Mouse (Mus musculus) G1E (cell line): ENCODE measurements around the gene Pex16. TPM values are rescaled to one million over a fixed set of nuclear protein-coding genes. Genes with fewer than 3 reads are reported as not detected.

Experiments
- ATAC-seq: 2 replicates; pipeline ENCODE4 v1.8.0; 2016; ENCODE audit warnings: mild to moderate bottlenecking; ENCODE audit not compliant: insufficient number of reproducible peaks, poor library complexity, low FRiP score, severe bottlenecking; ENCODE audit errors: extremely low read depth
- DNase-seq: peaks from one replicate; pipeline ENCODE4 v3.0.0; 2012; ENCODE audit warnings: low spot score
- H3K27me3 ChIP-seq: 2 replicates; pipeline ENCODE4 v1.6.1; 2012; ENCODE audit warnings: mild to moderate bottlenecking, low read length, inconsistent platforms; ENCODE audit not compliant: insufficient read depth
- H3K36me3 ChIP-seq: replicated peaks from 2 replicates; pipeline ENCODE3; 2012; ENCODE audit warnings: mild to moderate bottlenecking, inconsistent platforms
- H3K4me1 ChIP-seq: 2 replicates; pipeline ENCODE4 v1.6.1; 2012; ENCODE audit warnings: low read depth, low read length, inconsistent platforms, mixed read lengths; ENCODE audit not compliant: insufficient read depth
- H3K4me3 ChIP-seq: 2 replicates; pipeline ENCODE4 v1.5.1; 2012; ENCODE audit warnings: low read depth, mild to moderate bottlenecking, inconsistent platforms, low read length, moderate library complexity, mixed read lengths
- H3K9me3 ChIP-seq: replicated peaks from 2 replicates; pipeline ENCODE4 v1.6.1; 2012; ENCODE audit warnings: inconsistent platforms
- CTCF ChIP-seq: IDR thresholded peaks from 2 replicates; pipeline ENCODE4 v1.5.1; 2012; ENCODE audit warnings: low read depth, low read length, inconsistent platforms, mixed read lengths
- GATA1 ChIP-seq: IDR thresholded peaks from 2 replicates; pipeline ENCODE4 v1.6.1; 2012; ENCODE audit warnings: borderline replicate concordance, low read length, inconsistent platforms, mixed read lengths
- GATA2 ChIP-seq: IDR thresholded peaks from 2 replicates; pipeline ENCODE4 v1.6.1; 2012; ENCODE audit warnings: low read depth, low read length, inconsistent platforms, borderline replicate concordance
- POLR2AphosphoS5 ChIP-seq: IDR thresholded peaks from 2 replicates; pipeline ENCODE4 v1.6.1; 2012; ENCODE audit warnings: low read depth, low read length, inconsistent platforms; ENCODE audit not compliant: insufficient replicate concordance
- TAL1 ChIP-seq: conservative IDR thresholded peaks from 2 replicates; pipeline ENCODE4 v1.6.1; 2012; ENCODE audit warnings: low read depth, low read length, inconsistent platforms, mixed read lengths
- polyA plus RNA-seq: library from polyadenylated mRNA; stranded (reverse); fragments of >175 nt; gene quantifications from 2 replicates; pipeline ENCODE4 v1.2.3, GENCODE M21; 2012
- total RNA-seq, 2 experiments: library from RNA; stranded (forward) in 1 of 2; stranded (reverse) in 1 of 2; fragments of 200-1000 nt in 1 of 2; fragments of >200 nt in 1 of 2; fragmentation: Nextera tagmentation in 1 of 2; gene quantifications; 2 replicates each; pipeline ENCODE4 v1.2.3; 2014 to 2017

Pex16 gene
- 6.9 and 11.8 TPM in 2 replicates for total RNA-seq (2014; fragmentation: Nextera tagmentation)
- 13.3 and 14.9 TPM in 2 replicates for total RNA-seq (2017)
- 20.6 and 22.0 TPM in 2 replicates for polyA plus RNA-seq

DNA sequence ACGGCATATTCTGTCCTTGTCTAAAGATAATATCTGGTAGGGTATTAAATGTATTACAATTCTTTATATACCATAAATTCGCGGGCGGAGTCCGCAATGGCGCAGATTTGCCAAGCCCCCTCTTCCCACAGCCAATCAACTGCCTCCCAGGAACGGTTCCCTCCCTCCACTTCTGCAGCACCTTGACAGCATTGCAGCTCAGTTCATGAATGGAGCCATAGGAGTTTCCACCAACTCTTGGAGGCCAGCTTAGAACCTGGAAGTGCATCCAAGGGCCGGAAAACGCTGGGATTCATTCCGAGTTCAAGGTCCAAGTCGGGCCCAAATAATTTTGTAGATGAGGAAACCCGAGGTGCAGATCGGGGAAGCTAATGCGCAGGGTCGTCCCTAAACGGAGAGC lies at the start of gene Pex16, which contains the start of gene Large2:
Gene Pex16, plus strand, starts transcription at position 163 of the 400 bp plus-strand sequence.
Gene Large2, minus strand, starts transcription at position 356 of the 400 bp plus-strand sequence.
- H3K27me3 ChIP-seq, result peaks cover 36% of the 10 kb centered on the region
- TF ChIP-seq TAL1 (no peak), CTCF (no peak), GATA2 (no peak), POLR2AphosphoS5 (no peak), GATA1 (no peak)
- no peak for ATAC-seq
- DNase-seq, result peak; percentile 86
- H3K9me3 ChIP-seq, result no peaks in the 10 kb centered on the region
- peaks cover 33% of the 10 kb centered on the region for H3K36me3 ChIP-seq
- peaks cover 42% of the 10 kb centered on the region for H3K4me1 ChIP-seq
- peak within 1 kb of the TSS; percentile 93 for H3K4me3 ChIP-seq

DNA sequence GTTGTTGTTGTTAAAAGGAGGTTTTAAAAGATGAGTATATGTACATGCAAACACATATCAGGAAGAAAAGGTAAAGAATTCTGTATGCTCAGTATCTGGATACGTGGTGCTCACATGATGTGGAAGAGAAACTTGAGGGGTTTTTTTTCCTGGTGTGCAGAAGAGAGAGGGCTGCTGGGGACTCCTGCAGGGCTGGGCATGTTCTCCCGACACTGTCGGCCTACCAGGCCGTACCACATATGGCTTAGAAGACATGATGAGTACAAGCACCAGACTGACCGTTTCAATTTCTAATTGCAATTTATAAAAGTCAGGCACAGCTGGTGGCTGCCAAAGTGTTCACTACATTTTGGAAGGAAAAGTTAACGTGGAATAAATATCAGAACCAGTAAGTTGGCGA lies 48.8 kb upstream of the Pex16 start:
- Histone ChIP-seq H3K9me3 (no peaks in the 10 kb centered on the region), H3K4me1 (peaks cover 2% of the 10 kb centered on the region; the same call in 1 of the 2 replicates), H3K4me3 (no peak overlapping the region), H3K27me3 (no peaks in the 10 kb centered on the region), H3K36me3 (peaks cover 33% of the 10 kb centered on the region)
- ATAC-seq (no peak), DNase-seq (no peak)
- TF ChIP-seq TAL1, result no peak
- no peak for TF ChIP-seq GATA1
- TF ChIP-seq GATA2, result no peak
- TF ChIP-seq POLR2AphosphoS5, result no peak
- TF ChIP-seq CTCF, result no peak

DNA sequence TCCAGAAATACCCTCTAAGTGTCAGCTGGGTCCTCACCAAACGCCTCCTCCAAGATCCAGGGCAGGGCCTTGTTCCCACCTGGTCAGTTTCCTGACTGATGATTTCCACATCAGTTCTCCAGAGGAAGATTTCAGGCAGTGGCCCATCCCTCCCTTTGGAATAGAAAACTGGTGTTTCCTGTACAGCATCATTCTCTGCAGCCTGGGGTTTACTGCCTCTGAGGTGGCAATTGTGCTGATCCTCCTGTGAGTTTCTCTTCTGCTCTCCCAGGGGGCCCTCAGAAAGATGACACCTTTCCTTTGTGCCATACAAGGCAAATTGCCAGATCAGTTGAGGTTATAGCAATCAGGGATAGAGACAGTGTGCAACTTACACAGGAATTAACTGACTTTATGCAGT lies 48.3 kb upstream of the Pex16 start:
- TF ChIP-seq POLR2AphosphoS5, result no peak
- no peak for TF ChIP-seq TAL1
- TF ChIP-seq GATA1, result no peak
- no peak for TF ChIP-seq GATA2
- no peak for TF ChIP-seq CTCF
- DNase-seq (no peak), ATAC-seq (no peak)
- Histone ChIP-seq H3K27me3 (no peaks in the 10 kb centered on the region), H3K36me3 (peaks cover 34% of the 10 kb centered on the region), H3K4me1 (peaks cover 2% of the 10 kb centered on the region; the same call in 1 of the 2 replicates), H3K9me3 (no peaks in the 10 kb centered on the region), H3K4me3 (no peak overlapping the region)

- Histone ChIP-seq H3K4me3 (no peak overlapping the region), H3K36me3 (peaks cover 40% of the 10 kb centered on the region), H3K27me3 (no peaks in the 10 kb centered on the region), H3K9me3 (no peaks in the 10 kb centered on the region), H3K4me1 (peaks cover 2% of the 10 kb centered on the region; the same call in 1 of the 2 replicates)
- TF ChIP-seq POLR2AphosphoS5, result no peak
- TF ChIP-seq TAL1, result no peak
- no peak for TF ChIP-seq CTCF
- no peak for TF ChIP-seq GATA2
- TF ChIP-seq GATA1, result no peak
- DNase-seq, result no peak
- no peak for ATAC-seq
Observed at GRCm38 (mm10) chr2:92327601-92328000, 46.9 kb upstream of the Pex16 start.

GRCm38 (mm10) chr2:92328206-92328605 lies 46.3 kb upstream of the Pex16 start:
- ATAC-seq (no peak), DNase-seq (no peak)
- Histone ChIP-seq H3K4me3 (no peak overlapping the region), H3K4me1 (peaks cover 2% of the 10 kb centered on the region; the same call in 1 of the 2 replicates), H3K27me3 (no peaks in the 10 kb centered on the region), H3K36me3 (peaks cover 38% of the 10 kb centered on the region), H3K9me3 (no peaks in the 10 kb centered on the region)
- TF ChIP-seq GATA2 (no peak), GATA1 (no peak), POLR2AphosphoS5 (no peak), CTCF (no peak), TAL1 (no peak)

- H3K4me1 ChIP-seq, result no peaks in the 10 kb centered on the region
- H3K27me3 ChIP-seq, result no peaks in the 10 kb centered on the region
- DNase-seq (peak; percentile 34), ATAC-seq (no peak)
- peak; percentile 39 for TF ChIP-seq CTCF
- TF ChIP-seq TAL1, result no peak
- peaks cover 38% of the 10 kb centered on the region for H3K36me3 ChIP-seq
- H3K9me3 ChIP-seq, result no peaks in the 10 kb centered on the region
- no peak overlapping the region for H3K4me3 ChIP-seq
Observed at GRCm38 (mm10) chr2:92330840-92331239, 43.6 kb upstream of the Pex16 start.

- H3K36me3 ChIP-seq, result peaks cover 37% of the 10 kb centered on the region
- TF ChIP-seq GATA1, result no peak
- no peak for TF ChIP-seq TAL1
- TF ChIP-seq CTCF, result no peak
- no peak for TF ChIP-seq GATA2
- no peak for TF ChIP-seq POLR2AphosphoS5
Observed at GRCm38 (mm10) chr2:92331410-92331809, 43.1 kb upstream of the Pex16 start.

More at GRCm38 (mm10) chr2:92331410-92331809, 43.1 kb upstream of the Pex16 start:
- Histone ChIP-seq H3K27me3 (no peaks in the 10 kb centered on the region), H3K4me1 (no peaks in the 10 kb centered on the region), H3K4me3 (no peak overlapping the region), H3K9me3 (no peaks in the 10 kb centered on the region)
- DNase-seq (no peak), ATAC-seq (no peak)
